Mouse (Mus musculus) R1 (cell line): ENCODE data around the gene Cntn5.

Source experiments
- DNase-seq: peaks from one replicate; pipeline ENCODE4 v3.0.0-alpha.2; 2018; ENCODE audit warnings: low read depth, low spot score

Gene Cntn5

GRCm38 (mm10) chr9:10448987-10449563, 455.5 kb downstream of the Cntn5 start:
- DNase-seq = peak; percentile 97

- peak; percentile 16 for DNase-seq
Observed at GRCm38 (mm10) chr9:10447220-10447837, 457.2 kb downstream of the Cntn5 start.

DNA sequence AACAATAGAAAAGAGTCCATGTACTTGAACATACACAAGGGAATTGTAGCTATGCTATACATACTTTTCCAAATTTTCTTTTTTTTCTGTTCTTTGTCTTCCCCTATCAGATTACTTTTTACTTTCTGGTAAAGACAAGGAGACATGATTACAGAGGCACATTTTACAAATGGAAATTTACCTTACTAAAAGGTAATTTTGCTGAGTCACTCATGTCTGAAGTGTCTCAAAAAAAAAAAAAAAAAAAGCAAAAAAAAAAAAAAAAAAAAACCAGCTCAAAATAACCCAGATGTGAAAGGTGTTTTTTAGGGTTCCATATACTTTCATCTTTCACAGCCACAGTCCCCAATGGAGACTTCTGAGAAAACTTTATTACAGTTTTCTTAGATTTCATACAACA, 492.5 kb downstream of the Cntn5 start:
- no peak for DNase-seq

DNA sequence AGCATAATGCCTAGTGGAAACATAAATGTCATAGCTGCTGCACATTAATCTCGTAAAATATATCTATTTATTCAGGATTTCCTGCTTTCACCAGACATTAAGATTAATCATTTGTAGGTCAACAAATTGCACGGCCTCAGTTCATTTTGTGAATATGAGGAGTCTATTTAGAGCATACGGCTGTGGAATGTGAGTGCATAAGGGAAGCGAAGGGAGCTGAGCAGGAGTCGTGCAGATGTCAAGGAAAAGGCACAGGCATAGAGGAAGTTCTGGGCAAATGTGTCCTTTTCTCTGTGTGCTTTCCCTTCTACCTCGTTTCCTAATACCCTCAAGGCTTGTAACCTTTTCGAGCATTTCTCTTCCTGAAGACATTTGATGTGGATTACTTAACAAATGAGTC, 504.5 kb downstream of the Cntn5 start:
- DNase-seq = no peak

DNA sequence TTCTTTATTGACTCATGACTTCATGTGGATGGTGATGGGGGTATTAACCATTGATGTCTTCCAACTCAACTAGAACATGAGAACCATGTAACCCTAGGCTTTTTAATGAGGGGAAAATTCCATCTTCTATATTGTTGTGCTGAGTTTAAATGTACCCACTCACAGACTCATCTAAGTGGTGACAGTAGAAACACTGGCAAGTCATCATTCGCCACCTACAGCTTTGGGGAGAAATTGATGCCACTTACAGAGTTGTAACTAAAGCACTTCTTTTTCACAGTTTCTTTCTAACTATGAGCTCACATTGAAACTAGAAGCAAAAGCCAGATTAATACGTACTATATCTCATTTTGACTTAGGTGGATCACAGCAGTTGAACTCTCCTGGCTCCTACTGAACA, 514.7 kb downstream of the Cntn5 start:
- no peak for DNase-seq

DNA sequence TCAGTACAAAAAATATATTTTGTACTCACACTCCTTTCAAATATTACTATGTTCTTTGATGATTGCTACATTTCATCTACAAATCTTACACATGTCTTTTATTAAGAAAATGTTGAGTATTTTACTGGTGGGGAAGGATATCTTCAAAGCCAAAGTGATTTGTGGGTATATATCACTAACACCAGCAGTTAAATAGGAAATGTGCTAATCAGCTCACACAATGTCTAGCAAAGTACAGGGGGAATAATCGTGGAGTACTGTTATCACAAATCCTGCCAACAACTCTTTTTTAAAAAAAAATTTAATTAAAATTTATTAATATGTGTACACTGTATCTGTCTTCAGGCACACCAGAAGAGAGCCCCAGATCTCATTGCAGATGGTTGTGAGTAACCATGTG, 520.1 kb downstream of the Cntn5 start:
- DNase-seq = no peak

GRCm38 (mm10) chr9:10383140-10383539, 521.4 kb downstream of the Cntn5 start:
- DNase-seq = peak; percentile 63

DNA sequence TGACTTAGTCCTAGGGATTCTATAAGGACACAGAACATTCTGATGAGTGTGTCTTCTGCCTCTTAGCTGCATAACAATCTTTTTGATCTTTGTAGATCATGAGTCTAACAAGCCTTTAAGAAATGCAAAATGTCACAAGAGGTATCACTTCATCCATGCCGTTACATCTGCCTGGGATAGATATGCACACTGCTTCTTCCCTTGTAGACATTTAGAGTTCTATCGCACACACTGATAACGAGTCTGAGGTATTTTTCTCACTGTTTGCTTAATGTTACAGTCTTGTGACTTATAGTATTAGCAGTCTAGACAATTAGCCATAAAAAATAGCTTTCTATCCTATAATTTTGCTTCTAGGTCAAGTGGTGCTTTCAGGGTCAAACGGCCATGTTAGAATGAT, 522.9 kb downstream of the Cntn5 start:
- DNase-seq = no peak

DNA sequence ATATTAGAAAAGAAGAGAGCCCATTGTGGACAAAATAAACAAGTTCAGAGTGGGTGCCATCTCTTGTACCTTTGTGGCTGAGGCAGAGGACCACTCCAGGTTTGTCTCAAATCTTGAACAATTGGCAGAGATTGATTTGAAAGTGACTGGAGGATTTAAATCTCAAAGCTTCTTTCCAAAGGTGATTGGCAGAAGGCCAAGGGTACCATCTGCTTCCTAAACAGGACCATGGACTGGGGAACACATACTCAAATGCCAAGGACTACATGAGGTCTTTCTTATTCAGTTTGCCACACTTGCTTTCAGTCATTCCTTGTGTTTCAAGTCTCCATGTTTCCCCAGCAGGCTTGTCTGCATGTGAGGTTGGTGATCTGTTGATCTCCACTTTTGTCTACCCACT, 528.3 kb downstream of the Cntn5 start:
- DNase-seq = peak; percentile 7

GRCm38 (mm10) chr9:10368971-10369370, 535.6 kb downstream of the Cntn5 start:
- DNase-seq = no peak

- no peak for DNase-seq
Observed at GRCm38 (mm10) chr9:10368410-10368809, 536.2 kb downstream of the Cntn5 start.

DNA sequence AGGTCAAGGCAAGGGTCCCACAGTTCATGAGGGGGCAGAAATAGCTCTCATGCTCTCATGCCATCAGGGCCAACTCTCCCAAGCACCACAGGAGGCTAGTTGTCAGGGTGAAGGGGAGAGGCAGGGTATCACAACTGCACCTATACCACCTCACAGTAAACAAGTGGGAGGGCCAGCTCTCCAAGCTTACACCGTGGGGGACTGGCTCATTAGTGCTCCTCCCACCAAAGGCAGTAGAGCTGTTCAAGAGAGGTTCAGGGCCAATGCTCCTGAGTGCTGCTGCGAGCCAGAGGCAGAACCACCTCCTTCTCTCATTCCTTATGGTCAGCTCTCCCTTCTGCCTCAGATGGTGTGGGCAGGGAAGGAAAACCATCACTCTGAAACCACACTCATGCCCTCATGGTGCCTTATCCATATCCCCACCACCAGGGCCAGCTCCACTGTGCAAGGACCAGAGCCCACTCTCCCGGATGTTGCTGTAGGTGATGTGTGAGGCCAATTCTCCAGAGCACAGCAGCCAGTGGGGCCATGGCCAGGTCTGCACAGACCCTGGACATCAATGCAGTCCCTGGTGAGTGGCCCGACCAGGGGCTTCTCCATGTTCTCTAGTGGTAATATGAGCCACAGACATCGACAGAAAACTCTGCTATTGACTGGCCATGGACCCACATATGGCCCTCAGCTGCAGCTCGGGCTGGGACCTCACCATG, 538.2 kb downstream of the Cntn5 start:
- no peak for DNase-seq

DNA sequence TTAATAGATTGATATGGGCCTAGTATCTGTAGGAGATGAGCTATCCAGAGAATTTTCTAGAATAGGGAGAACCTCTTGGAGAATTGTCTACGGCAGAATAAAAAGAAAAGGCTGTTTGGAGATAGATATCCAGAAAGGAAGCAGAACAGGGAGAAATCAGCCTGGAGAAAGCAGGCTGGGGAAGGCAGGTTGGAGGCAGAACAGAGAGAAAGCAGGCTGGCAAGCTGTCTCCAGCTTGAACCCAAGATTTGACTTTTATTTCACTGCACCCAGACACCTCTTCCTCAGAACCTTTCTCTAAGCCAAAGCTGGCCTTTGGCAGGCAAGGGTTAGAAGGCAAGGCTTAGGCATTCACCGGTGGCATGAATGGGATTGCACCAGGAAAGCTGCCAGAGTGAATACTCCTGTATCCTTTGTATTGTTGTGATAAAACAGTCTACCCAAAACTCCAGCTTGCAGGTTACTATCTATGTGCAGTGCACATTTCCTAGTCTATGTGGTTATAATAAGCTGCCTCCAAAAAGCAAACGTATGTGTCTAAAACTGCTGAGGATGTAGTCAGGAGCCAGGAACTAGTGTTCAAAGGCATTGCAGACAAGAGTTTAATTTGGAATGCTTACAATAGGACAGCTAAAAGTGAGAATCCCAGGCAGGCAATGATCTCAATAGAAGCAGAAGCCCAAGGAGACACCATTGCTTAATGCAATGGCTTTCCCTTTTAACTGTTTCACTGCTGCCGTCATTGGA, 553.5 kb downstream of the Cntn5 start:
- no peak for DNase-seq

GRCm38 (mm10) chr9:10348741-10349140, 555.8 kb downstream of the Cntn5 start:
- DNase-seq = peak; percentile 68

GRCm38 (mm10) chr9:10348222-10348621, 556.4 kb downstream of the Cntn5 start:
- no peak for DNase-seq

- DNase-seq = no peak
Observed at GRCm38 (mm10) chr9:10340751-10341150, 563.8 kb downstream of the Cntn5 start.

DNA sequence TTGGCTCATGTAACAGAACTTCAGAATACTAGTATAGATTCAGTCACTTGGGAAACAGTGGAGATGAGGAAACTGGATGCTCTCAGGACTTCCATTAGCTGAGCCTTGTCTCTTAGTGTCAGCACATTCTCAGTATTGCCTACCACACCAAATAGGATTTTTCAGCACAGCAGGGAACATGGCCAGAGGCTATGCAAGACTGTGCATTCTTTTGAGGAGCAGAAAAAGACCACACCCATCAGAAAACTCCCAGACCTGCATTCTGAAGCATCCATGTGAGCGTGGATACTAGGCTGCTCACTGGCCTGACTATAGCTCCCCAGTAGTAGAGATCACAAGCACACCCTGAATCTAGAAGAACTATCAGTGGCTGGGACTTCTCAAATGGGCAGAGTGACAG, 564.9 kb downstream of the Cntn5 start:
- DNase-seq = peak; percentile 90

- DNase-seq = peak; percentile 57
Observed at GRCm38 (mm10) chr9:10324697-10325368, 579.7 kb downstream of the Cntn5 start.

DNA sequence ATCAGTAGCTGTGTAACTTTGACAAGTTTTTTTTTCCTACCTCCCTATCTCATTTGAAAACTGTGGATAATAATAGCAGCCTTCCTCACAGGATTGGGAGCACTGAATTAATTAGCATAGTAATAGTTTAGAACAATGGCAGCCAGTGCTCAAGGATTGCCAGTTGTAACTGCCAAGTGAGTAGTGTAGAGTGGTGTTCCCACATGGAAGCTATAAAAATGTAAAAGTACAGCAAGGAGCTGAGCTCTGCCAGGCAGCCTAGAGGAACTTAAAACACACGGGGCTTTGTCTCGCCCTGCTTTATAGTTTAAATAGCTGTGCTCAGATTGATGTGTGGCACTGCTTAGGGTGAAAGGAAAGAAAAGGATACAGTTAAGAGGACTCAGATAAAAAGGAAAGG, 635.2 kb downstream of the Cntn5 start:
- peak; percentile 49 for DNase-seq

DNA sequence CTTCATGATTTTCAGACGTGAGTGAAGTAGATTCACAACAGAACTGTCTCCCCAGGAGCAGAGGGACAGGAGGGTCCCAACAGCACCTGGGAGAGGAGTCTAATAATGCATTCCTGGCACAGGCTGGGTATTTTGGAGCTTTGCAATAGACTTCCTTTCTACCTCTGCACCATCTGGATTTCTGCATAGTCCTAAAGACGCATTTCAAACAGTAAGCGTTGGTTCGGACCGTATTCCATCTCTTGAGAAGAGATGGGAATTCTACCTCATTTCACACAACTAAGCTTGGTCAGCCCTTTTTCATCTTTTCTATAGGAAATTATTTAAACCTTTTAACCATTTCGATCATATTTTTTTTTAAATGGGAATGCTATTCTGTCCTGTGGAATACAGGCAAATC, 635.7 kb downstream of the Cntn5 start:
- no peak for DNase-seq

DNA sequence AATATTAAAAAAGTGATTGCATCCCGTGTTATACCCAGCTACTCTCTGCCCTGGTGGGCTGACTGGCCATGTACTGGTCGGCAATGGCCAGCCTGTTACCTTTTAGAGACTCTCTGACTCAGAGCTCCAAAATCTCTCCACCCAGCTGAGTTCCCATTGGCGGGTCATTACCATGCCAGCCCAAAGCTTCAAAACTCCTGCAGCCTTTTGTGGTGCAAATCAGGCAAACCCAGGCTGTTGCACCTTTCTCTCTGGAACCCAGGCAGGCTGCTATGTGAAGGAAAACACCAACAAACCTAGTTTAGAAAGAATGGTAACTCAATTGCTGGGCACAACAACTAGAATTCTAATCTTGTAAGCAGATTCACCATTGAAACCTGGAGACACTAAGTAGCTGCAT, 639.0 kb downstream of the Cntn5 start:
- DNase-seq = peak; percentile 61

DNA sequence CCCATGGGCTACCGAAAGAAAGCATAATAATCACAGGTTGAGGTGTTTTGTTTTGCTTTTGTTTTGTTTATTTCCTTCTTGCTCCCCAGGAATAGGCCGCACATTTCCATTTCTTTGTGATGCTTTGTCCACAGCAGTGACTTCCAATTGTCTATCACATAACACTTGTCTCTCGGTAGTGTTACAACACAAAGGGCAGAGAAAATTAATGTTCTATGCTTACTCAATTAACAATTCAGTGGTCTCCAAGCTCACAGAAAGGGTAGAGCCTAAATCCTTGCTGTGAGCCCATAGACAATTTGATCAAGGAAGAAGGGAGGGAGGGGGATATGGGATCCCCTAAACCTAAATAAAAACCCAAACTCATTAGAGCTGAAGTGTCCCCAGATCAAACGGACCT, 671.2 kb downstream of the Cntn5 start:
- DNase-seq = peak; percentile 42
